Mouse (Mus musculus): ENCODE results near the gene Tspan12.
"Not testable (repeated sequence)": the region's sequence is repeated elsewhere in the genome, so short reads cannot be mapped to it uniquely, and the experiment has no call there.

Tspan12 gene

GRCm38 (mm10) chr6:21852344-21852785 lies at the start of gene Tspan12:
Gene Tspan12, minus strand, starts transcription at chr6:21852515.
- no peak for DNase-seq

GRCm38 (mm10) chr6:21894451-21894850 lies 42.1 kb upstream of the Tspan12 start:
- peak; percentile 6 for DNase-seq

GRCm38 (mm10) chr6:21889101-21889500 lies 36.8 kb upstream of the Tspan12 start:
- no peak for DNase-seq

GRCm38 (mm10) chr6:21887971-21888370 lies 35.7 kb upstream of the Tspan12 start:
- not testable (repeated sequence) for DNase-seq

- DNase-seq: no peak
Measured at GRCm38 (mm10) chr6:21879496-21879895, 27.2 kb upstream of the Tspan12 start.

GRCm38 (mm10) chr6:21867310-21867709 lies 15.0 kb upstream of the Tspan12 start:
- DNase-seq: no peak

GRCm38 (mm10) chr6:21864179-21864578 lies 11.9 kb upstream of the Tspan12 start:
- no peak for DNase-seq

- no peak for DNase-seq
Measured at GRCm38 (mm10) chr6:21863561-21863960, 11.2 kb upstream of the Tspan12 start.

- no peak for DNase-seq
Measured at GRCm38 (mm10) chr6:21861316-21861715, 9.0 kb upstream of the Tspan12 start.

- DNase-seq: no peak
Measured at GRCm38 (mm10) chr6:21857843-21858242, 5.5 kb upstream of the Tspan12 start.

- DNase-seq: no peak
Measured at GRCm38 (mm10) chr6:21855921-21856320, 3.6 kb upstream of the Tspan12 start.

GRCm38 (mm10) chr6:21853342-21853741 lies 1.0 kb upstream of the Tspan12 start:
- DNase-seq: no peak

- peak; percentile 21 for DNase-seq
Measured at GRCm38 (mm10) chr6:21851596-21852343, 545 bp downstream of the Tspan12 start.

- DNase-seq: peak; percentile 10
Measured at GRCm38 (mm10) chr6:21851346-21851595, 1.0 kb downstream of the Tspan12 start.

- DNase-seq: no peak
Measured at GRCm38 (mm10) chr6:21850526-21851345, 1.6 kb downstream of the Tspan12 start.

- DNase-seq: no peak
Measured at GRCm38 (mm10) chr6:21848808-21849207, 3.5 kb downstream of the Tspan12 start.

- no peak for DNase-seq
Measured at GRCm38 (mm10) chr6:21839976-21840775, 12.1 kb downstream of the Tspan12 start.

- DNase-seq: no peak
Measured at GRCm38 (mm10) chr6:21839244-21839814, 13.0 kb downstream of the Tspan12 start.

GRCm38 (mm10) chr6:21833531-21833930 lies 18.8 kb downstream of the Tspan12 start:
- DNase-seq: no peak

- DNase-seq: no peak
Measured at GRCm38 (mm10) chr6:21831871-21832270, 20.4 kb downstream of the Tspan12 start.

GRCm38 (mm10) chr6:21830931-21831330 lies 21.4 kb downstream of the Tspan12 start:
- DNase-seq: no peak

- DNase-seq: no peak
Measured at GRCm38 (mm10) chr6:21829930-21830329, 22.4 kb downstream of the Tspan12 start.

GRCm38 (mm10) chr6:21828437-21828836 lies 23.9 kb downstream of the Tspan12 start:
- DNase-seq: no peak
